Mouse (Mus musculus) heart, postnatal 0 days (tissue): ENCODE data around the gene Babam1.

ENCODE experiments used
- CTCF ChIP-seq: IDR thresholded peaks from 2 replicates; pipeline ENCODE4 v1.5.1; 2016; ENCODE audit warnings: antibody characterized with exemption, control low read depth, low read depth
- EP300 ChIP-seq: IDR thresholded peaks from 2 replicates; pipeline ENCODE4 v1.6.1; 2016; ENCODE audit warnings: antibody characterized with exemption, low read depth

DNA sequence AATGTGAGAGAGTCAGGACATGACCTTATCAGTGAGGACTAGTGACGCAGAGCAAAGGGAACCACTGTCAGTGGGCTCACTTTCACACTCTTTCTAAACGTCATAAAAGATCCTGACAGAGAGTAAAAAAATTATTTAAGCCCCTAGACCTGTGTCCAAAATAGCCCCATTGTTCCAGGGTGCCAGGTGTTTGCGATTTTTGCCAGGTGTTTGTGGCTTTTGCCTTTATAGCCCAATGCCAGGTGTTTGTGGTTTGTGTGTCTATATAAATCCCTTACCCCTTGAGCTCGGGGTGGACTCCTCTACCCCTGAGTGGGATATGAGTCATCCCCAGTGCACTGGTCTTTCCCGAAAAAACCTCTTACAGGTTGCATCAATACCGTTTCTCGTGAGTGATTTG is 48.4 kb downstream of the Babam1 start:
- TF ChIP-seq CTCF (no peak), EP300 (no peak)
